Comparison of ENCODE assay signal across 11 mouse cellular contexts in the genomic region with DNA sequence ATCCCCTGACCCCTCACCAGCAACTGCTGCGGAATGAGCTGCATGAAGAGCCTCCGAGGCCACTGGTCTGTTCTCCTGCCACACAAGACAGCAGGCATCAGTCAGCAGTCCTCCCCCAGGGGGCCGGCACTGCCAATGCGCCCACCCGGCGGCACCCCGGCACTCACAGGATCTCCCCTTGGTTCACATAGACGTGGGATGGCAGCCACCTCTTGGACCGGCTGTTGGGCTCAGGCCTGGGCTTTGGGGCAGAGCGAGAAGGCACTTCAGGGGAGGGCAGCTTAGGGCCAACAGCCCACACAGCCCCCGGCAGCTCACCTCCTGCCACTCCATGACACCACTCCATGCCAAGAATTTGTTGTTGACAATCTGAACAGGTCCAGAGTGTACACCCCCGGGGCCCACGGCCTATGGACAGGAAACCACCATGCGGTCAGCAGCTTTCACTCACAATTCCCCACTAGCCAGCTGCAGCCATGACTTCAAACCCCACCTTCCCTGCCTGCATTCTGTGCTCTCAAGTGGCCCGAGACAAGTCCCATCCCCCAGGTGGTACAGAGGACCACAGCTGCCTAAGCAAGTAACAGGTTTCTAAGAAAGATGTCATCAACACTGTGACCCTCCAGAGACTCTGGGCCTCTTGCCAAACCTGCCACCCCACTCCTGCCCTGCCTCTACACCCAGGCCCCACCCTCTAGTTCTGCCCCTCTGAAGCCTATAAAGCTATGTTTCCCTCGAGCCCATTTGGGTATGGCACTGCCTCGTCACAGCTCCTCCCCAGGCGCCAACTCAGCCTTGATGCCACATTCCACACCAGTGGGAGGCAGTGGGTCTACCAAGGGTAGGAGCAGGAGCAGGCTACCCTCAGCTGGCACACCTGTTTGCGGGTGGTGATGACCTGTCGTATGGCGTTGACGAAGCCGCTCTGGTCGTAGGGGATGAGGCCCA. TPM values are rescaled to one million over a fixed set of nuclear protein-coding genes. Genes with fewer than 3 reads are reported as not detected.
A peak's percentile ranks its signal among the peaks of the same experiment; 100 is the strongest.
DNase-seq lines count a peak whose midpoint lies in the region; ATAC-seq and TF ChIP-seq lines count a peak whose summit lies in the region.
"Had no signal": no experiment of that assay in that cellular context is flagged by ENCODE, and none has a peak within 500 bp of the region (broad histone marks: within the 10 kb centered on the region; RNA-seq: fewer than 3 reads in every experiment).

No protein-coding gene starts in this region.

- peak; percentile 38 to 44 for DNase-seq in cerebellum, adult 2 months
- DNase-seq in cerebellum, adult 11 months, result no peak
- DNase-seq in liver, postnatal 0 days, result peak; percentile 48
- no peak for DNase-seq in liver
- peak; percentile 62 for DNase-seq in heart, postnatal 4 days
- DNase-seq in right cerebral cortex, postnatal 10 days (ENCODE audit: low spot score in 2 of 2), result no peak
- DNase-seq: gastrocnemius, postnatal 36 days; right cerebral cortex, postnatal 14 days had no signal

- peak overlapping the region; percentile 11; the same call in 1 of the 2 replicates for H3K9ac ChIP-seq in liver, postnatal 0 days (replicated peaks)
- H3K9ac ChIP-seq in midbrain, embryonic 16.5 days (ENCODE audit: low read depth, low read length), result 0 out of 2 replicates have a peak overlapping the region, but pooled peaks have one; percentile 21
- H3K9ac ChIP-seq: liver, embryonic 15.5 days had no signal

- no peak overlapping the region for H3K4me3 ChIP-seq in cerebellum, adult 2 months (replicated peaks; ENCODE audit: insufficient read depth, low read depth, low read length)
- H3K4me3 ChIP-seq in liver, postnatal 0 days (ENCODE audit: low read depth, low read length), result no peak overlapping the region
- H3K4me3 ChIP-seq in midbrain, embryonic 16.5 days (ENCODE audit: low read depth, low read length), result no peak overlapping the region
- H3K4me3 ChIP-seq: liver, embryonic 15.5 days had no signal

- peaks cover 33% of the 10 kb centered on the region for H3K36me3 ChIP-seq in liver, postnatal 0 days (replicated peaks; ENCODE audit: insufficient read depth, low read length)
- H3K36me3 ChIP-seq in midbrain, embryonic 16.5 days (ENCODE audit: control insufficient read depth, insufficient read depth, low read length), result peaks cover 38% of the 10 kb centered on the region

- no peak overlapping the region for H3K4me2 ChIP-seq in liver, postnatal 0 days (ENCODE audit: low read depth, low read length)
- H3K4me2 ChIP-seq in midbrain, embryonic 16.5 days (ENCODE audit: low read length), result no peak overlapping the region
- H3K4me2 ChIP-seq: liver, embryonic 15.5 days had no signal

- H3K27ac ChIP-seq in cerebellum, adult 2 months (ENCODE audit: insufficient read depth, low read length), result peak overlapping the region; percentile 36; the same call in 1 of the 2 replicates
- 0 out of 2 replicates have a peak overlapping the region, but pooled peaks have one; percentile 46 for H3K27ac ChIP-seq in liver, postnatal 0 days (ENCODE audit: low read depth)
- 0 out of 2 replicates have a peak overlapping the region, but pooled peaks have one; percentile 13 for H3K27ac ChIP-seq in midbrain, embryonic 16.5 days (ENCODE audit: low read length)
- H3K27ac ChIP-seq: liver, embryonic 15.5 days had no signal

- ATAC-seq in liver, postnatal 0 days, result no peak
- no peak for ATAC-seq in midbrain, embryonic 16.5 days
- no peak for ATAC-seq in granulocyte monocyte progenitor cell, adult 5-6 weeks (replicated peaks; ENCODE audit: poor library complexity, severe bottlenecking)

- no peaks in the 10 kb centered on the region for H3K9me3 ChIP-seq in liver, postnatal 0 days (ENCODE audit: low read length)
- H3K9me3 ChIP-seq in midbrain, embryonic 16.5 days (replicated peaks; ENCODE audit: control insufficient read depth, low read length, poor library complexity, severe bottlenecking), result no peaks in the 10 kb centered on the region
- H3K9me3 ChIP-seq: liver, embryonic 15.5 days had no signal

- peak; percentile 27; the same call in 1 of the 2 replicates for TF ChIP-seq POLR2A in cerebellum, adult 2 months (IDR thresholded peaks at IDR 0.05; ENCODE audit: borderline replicate concordance, insufficient read depth, low read length)

- no peaks in the 10 kb centered on the region for H3K27me3 ChIP-seq in cerebellum, adult 2 months (ENCODE audit: control insufficient read depth, insufficient read depth, low read length)
- no peaks in the 10 kb centered on the region for H3K27me3 ChIP-seq in liver, postnatal 0 days (ENCODE audit: insufficient read depth, low read length)
- no peaks in the 10 kb centered on the region for H3K27me3 ChIP-seq in midbrain, embryonic 16.5 days (ENCODE audit: control insufficient read depth, insufficient read depth, low read depth, low read length)

- TF ChIP-seq CTCF in cerebellum, adult 2 months (IDR thresholded peaks at IDR 0.05; ENCODE audit: borderline replicate concordance, insufficient read depth, low read depth, low read length), result no peak
- no peak for TF ChIP-seq CTCF in liver, postnatal 0 days (IDR thresholded peaks at IDR 0.05; ENCODE audit: low read depth)

- H3K4me1 ChIP-seq in cerebellum, adult 2 months (ENCODE audit: control insufficient read depth, insufficient read depth, low read length), result peaks cover 48% of the 10 kb centered on the region
- H3K4me1 ChIP-seq in liver, postnatal 0 days (ENCODE audit: insufficient read depth), result peaks cover 43% of the 10 kb centered on the region
- H3K4me1 ChIP-seq in midbrain, embryonic 16.5 days (ENCODE audit: control insufficient read depth, insufficient read depth, low read length), result peaks cover 42% of the 10 kb centered on the region

- 30% methylated on average over 24 of the region's 24 CpGs for WGBS in cerebellum, adult 2 months
- WGBS in liver, postnatal 0 days (ENCODE audit: insufficient replicate concordance), result 73% methylated on average over 24 of the region's 24 CpGs
- WGBS in midbrain, embryonic 16.5 days, result 81% methylated on average over 24 of the region's 24 CpGs

- TF ChIP-seq EP300 in liver, postnatal 0 days (IDR thresholded peaks at IDR 0.05; ENCODE audit: low read depth), result no peak

RNA-seq across cellular contexts. Expression of a gene that starts 4.7 kb away (rescaled TPM):
- polyA plus RNA-seq in cerebellum, adult 2 months (2012; rRNA removed), result 355 and 364 TPM in 2 replicates
- 43.5 and 49.8 TPM in 2 replicates for polyA plus RNA-seq in liver, postnatal 0 days (2015; fragmentation: Nextera tagmentation; extraction: Ambion mirVana)
- 100 to 1,000 TPM; 237 to 248 TPM for total RNA-seq in heart, postnatal 4 days (2021)
- 419 and 448 TPM in 2 replicates for polyA plus RNA-seq in midbrain, embryonic 16.5 days (2015; fragmentation: Nextera tagmentation; extraction: Ambion mirVana)
- total RNA-seq in granulocyte monocyte progenitor cell, adult 5-6 weeks (2014; fragmentation: Nextera tagmentation), result 67.0 and 95.4 TPM in 2 replicates
- 24.4 and 32.1 TPM in 2 replicates for total RNA-seq in granulocyte monocyte progenitor cell, adult 5-6 weeks (2017)

RNA-seq across cellular contexts. Expression of a gene that starts 7.9 kb away (rescaled TPM):
- 38.3 and 46.7 TPM in 2 replicates for polyA plus RNA-seq in cerebellum, adult 2 months (2012; rRNA removed)
- 25.6 and 27.9 TPM in 2 replicates for polyA plus RNA-seq in liver, postnatal 0 days (2015; fragmentation: Nextera tagmentation; extraction: Ambion mirVana)
- 10 to 100 TPM; 19.6 to 19.9 TPM for total RNA-seq in heart, postnatal 4 days (2021)
- polyA plus RNA-seq in midbrain, embryonic 16.5 days (2015; fragmentation: Nextera tagmentation; extraction: Ambion mirVana), result 27.9 and 30.4 TPM in 2 replicates
- 61.3 and 65.7 TPM in 2 replicates for total RNA-seq in granulocyte monocyte progenitor cell, adult 5-6 weeks (2014; fragmentation: Nextera tagmentation)
- total RNA-seq in granulocyte monocyte progenitor cell, adult 5-6 weeks (2017), result 51.0 and 79.6 TPM in 2 replicates

RNA-seq across cellular contexts. Expression of a gene that starts 16.0 kb away (rescaled TPM):
- 119 and 123 TPM in 2 replicates for polyA plus RNA-seq in cerebellum, adult 2 months (2012; rRNA removed)
- 28.2 and 30.5 TPM in 2 replicates for polyA plus RNA-seq in liver, postnatal 0 days (2015; fragmentation: Nextera tagmentation; extraction: Ambion mirVana)
- total RNA-seq in heart, postnatal 4 days (2021), result 10 to 100 TPM; 33.0 to 38.0 TPM
- 118 and 123 TPM in 2 replicates for polyA plus RNA-seq in midbrain, embryonic 16.5 days (2015; fragmentation: Nextera tagmentation; extraction: Ambion mirVana)
- 18.1 and 22.6 TPM in 2 replicates for total RNA-seq in granulocyte monocyte progenitor cell, adult 5-6 weeks (2014; fragmentation: Nextera tagmentation)
- 15.5 and 19.3 TPM in 2 replicates for total RNA-seq in granulocyte monocyte progenitor cell, adult 5-6 weeks (2017)

RNA-seq across cellular contexts. Expression of a gene that starts 16.1 kb away (rescaled TPM):
- polyA plus RNA-seq in cerebellum, adult 2 months (2012; rRNA removed), result 78.3 and 83.6 TPM in 2 replicates
- 36.9 and 38.6 TPM in 2 replicates for polyA plus RNA-seq in liver, postnatal 0 days (2015; fragmentation: Nextera tagmentation; extraction: Ambion mirVana)
- total RNA-seq in heart, postnatal 4 days (2021), result 10 to 100 TPM; 70.6 to 82.6 TPM
- 82.2 and 83.2 TPM in 2 replicates for polyA plus RNA-seq in midbrain, embryonic 16.5 days (2015; fragmentation: Nextera tagmentation; extraction: Ambion mirVana)
- 18.2 and 25.0 TPM in 2 replicates for total RNA-seq in granulocyte monocyte progenitor cell, adult 5-6 weeks (2014; fragmentation: Nextera tagmentation)
- 22.8 and 26.5 TPM in 2 replicates for total RNA-seq in granulocyte monocyte progenitor cell, adult 5-6 weeks (2017)

RNA-seq across cellular contexts. Expression of a gene that starts 27.6 kb away (rescaled TPM):
- 105 and 117 TPM in 2 replicates for polyA plus RNA-seq in cerebellum, adult 2 months (2012; rRNA removed)
- 35.6 and 37.7 TPM in 2 replicates for polyA plus RNA-seq in liver, postnatal 0 days (2015; fragmentation: Nextera tagmentation; extraction: Ambion mirVana)
- 10 to 100 TPM; 74.6 to 76.3 TPM for total RNA-seq in heart, postnatal 4 days (2021)
- polyA plus RNA-seq in midbrain, embryonic 16.5 days (2015; fragmentation: Nextera tagmentation; extraction: Ambion mirVana), result 153 and 158 TPM in 2 replicates
- total RNA-seq in granulocyte monocyte progenitor cell, adult 5-6 weeks (2014; fragmentation: Nextera tagmentation), result 26.7 and 51.2 TPM in 2 replicates
- 9.2 and 15.6 TPM in 2 replicates for total RNA-seq in granulocyte monocyte progenitor cell, adult 5-6 weeks (2017)

Comparison
In these comparisons a context has a peak if more than half of its experiments do, and no peak if none do; other contexts are left out.
1. DNase-seq: peak in cerebellum, adult 2 months (2 of 2), liver, postnatal 0 days (single experiment) and heart, postnatal 4 days (single experiment); none in cerebellum, adult 11 months (single experiment), liver (single experiment) and right cerebral cortex, postnatal 10 days (0 of 2).
2. Peak in every context shown above with its lines, with median percentiles within 50 percentile points of each other: H3K27ac ChIP-seq.